Mouse (Mus musculus) C3H10T1/2 (cell line): ENCODE results near the gene Gm10338. TPM values are rescaled to one million over a fixed set of nuclear protein-coding genes. Genes with fewer than 3 reads are reported as not detected.

ENCODE experiments used
- polyA plus RNA-seq, 2 experiments: library from polyadenylated mRNA; unstranded; fragments of >200 nt; fragmentation: generic; extraction: Trizol; gene quantifications; one replicate each; pipeline ENCODE4 v1.2.1; 2012; ENCODE audit warnings: missing spikeins in 2 of 2

Gene Gm10338
- polyA plus RNA-seq, result not detected

GRCm38 (mm10) chr14:7595492-7595891, at the start of gene Gm10338:
TSS of gene Gm10338 (minus strand) at chr14:7595592.

GRCm38 (mm10) chr14:7643872-7644271, 48.5 kb upstream of the Gm10338 start, which contains the start of gene Gm10128:
TSS of gene Gm10128 (minus strand) at chr14:7643972.

GRCm38 (mm10) chr14:7568382-7568781, 27.0 kb downstream of the Gm10338 start, which contains the start of gene Gm3558:
TSS of gene Gm3558 (minus strand) at chr14:7568566.

Other genes with a start within 250 kb of the Gm10338 start
- not detected for gene Gm8374, start 230.5 kb downstream of the Gm10338 start, polyA plus RNA-seq
- not detected for gene Gm3755, start 144.7 kb downstream of the Gm10338 start, polyA plus RNA-seq
- gene Gm3752, start 111.8 kb downstream of the Gm10338 start, polyA plus RNA-seq, result not detected
- not detected for gene Gm3558, start 27.0 kb downstream of the Gm10338 start, polyA plus RNA-seq
- gene Gm10128, start 48.4 kb upstream of the Gm10338 start, polyA plus RNA-seq, result not detected
- gene Gm26661, start 196.0 kb upstream of the Gm10338 start, polyA plus RNA-seq, result not detected
- gene Flnb, start 222.4 kb upstream of the Gm10338 start, polyA plus RNA-seq, result 10 to 100 TPM; 23.1 to 80.8 TPM